Mouse (Mus musculus) adrenal gland, postnatal 14 days (tissue): ENCODE results near the gene Fbxo36. TPM values are rescaled to one million over a fixed set of nuclear protein-coding genes. Genes with fewer than 3 reads are reported as not detected.
A peak's percentile ranks its signal among the peaks of the same experiment; 100 is the strongest.

Experiments used
- DNase-seq: peaks from one replicate; pipeline ENCODE4 v3.0.0; 2021; ENCODE audit warnings: mixed read lengths
- total RNA-seq: library from RNA; stranded (reverse); gene quantifications from 2 replicates; pipeline ENCODE4 v1.2.3, GENCODE M21; 2021

Fbxo36 gene
- total RNA-seq, 1 experiment from 2014 or later, result 7.8 TPM

GRCm38 (mm10) chr1:84890503-84890902, 50.9 kb downstream of the Fbxo36 start:
- no peak for DNase-seq

GRCm38 (mm10) chr1:84891746-84892145, 52.1 kb downstream of the Fbxo36 start:
- no peak for DNase-seq

- no peak for DNase-seq
These were observed 57.7 kb downstream of the Fbxo36 start for GRCm38 (mm10) chr1:84897364-84897763.

GRCm38 (mm10) chr1:84899156-84899555, 59.5 kb downstream of the Fbxo36 start:
- peak; percentile 14 for DNase-seq

GRCm38 (mm10) chr1:84904467-84904866, 64.8 kb downstream of the Fbxo36 start:
- DNase-seq, result no peak

- no peak for DNase-seq
These were observed 70.7 kb downstream of the Fbxo36 start for GRCm38 (mm10) chr1:84910177-84910804.

GRCm38 (mm10) chr1:84912571-84912970, 72.9 kb downstream of the Fbxo36 start:
- no peak for DNase-seq

GRCm38 (mm10) chr1:84915010-84915409, 75.4 kb downstream of the Fbxo36 start:
- no peak for DNase-seq

- DNase-seq, result no peak
These were observed 79.2 kb downstream of the Fbxo36 start for GRCm38 (mm10) chr1:84918865-84919264.

GRCm38 (mm10) chr1:84923432-84923831, 83.8 kb downstream of the Fbxo36 start:
- no peak for DNase-seq

GRCm38 (mm10) chr1:84924134-84924533, 84.5 kb downstream of the Fbxo36 start:
- DNase-seq, result no peak

GRCm38 (mm10) chr1:84925599-84925998, 86.0 kb downstream of the Fbxo36 start:
- DNase-seq, result no peak

GRCm38 (mm10) chr1:84933472-84934150, 94.0 kb downstream of the Fbxo36 start:
- DNase-seq, result peak; percentile 91

- no peak for DNase-seq
These were observed 94.5 kb downstream of the Fbxo36 start for GRCm38 (mm10) chr1:84934151-84934502.

- peak; percentile 38 for DNase-seq
These were observed 95.1 kb downstream of the Fbxo36 start, which contains the start of gene Slc16a14 for GRCm38 (mm10) chr1:84934503-84935333. TSS of gene Slc16a14 (minus strand) at chr1:84935134.

GRCm38 (mm10) chr1:84935668-84936067, 96.0 kb downstream of the Fbxo36 start:
- peak; percentile 69 for DNase-seq

- no peak for DNase-seq
These were observed 97.3 kb downstream of the Fbxo36 start for GRCm38 (mm10) chr1:84936716-84937510.

- DNase-seq, result no peak
These were observed 99.8 kb downstream of the Fbxo36 start for GRCm38 (mm10) chr1:84939466-84939865.

- DNase-seq, result no peak
These were observed 100.7 kb downstream of the Fbxo36 start for GRCm38 (mm10) chr1:84940322-84940721.

GRCm38 (mm10) chr1:84942666-84943065, 103.0 kb downstream of the Fbxo36 start:
- peak; percentile 59 for DNase-seq

GRCm38 (mm10) chr1:84943549-84943948, 103.9 kb downstream of the Fbxo36 start:
- no peak for DNase-seq

GRCm38 (mm10) chr1:84945950-84946349, 106.3 kb downstream of the Fbxo36 start:
- no peak for DNase-seq
